Mouse (Mus musculus): ENCODE measurements at regions not wholly inside any gene's neighbourhood (a gene's known extent, or its start where the extent isn't known, plus 50 kb on each side); places are given as distances from the start of the nearest gene placed in this dataset.

DNA sequence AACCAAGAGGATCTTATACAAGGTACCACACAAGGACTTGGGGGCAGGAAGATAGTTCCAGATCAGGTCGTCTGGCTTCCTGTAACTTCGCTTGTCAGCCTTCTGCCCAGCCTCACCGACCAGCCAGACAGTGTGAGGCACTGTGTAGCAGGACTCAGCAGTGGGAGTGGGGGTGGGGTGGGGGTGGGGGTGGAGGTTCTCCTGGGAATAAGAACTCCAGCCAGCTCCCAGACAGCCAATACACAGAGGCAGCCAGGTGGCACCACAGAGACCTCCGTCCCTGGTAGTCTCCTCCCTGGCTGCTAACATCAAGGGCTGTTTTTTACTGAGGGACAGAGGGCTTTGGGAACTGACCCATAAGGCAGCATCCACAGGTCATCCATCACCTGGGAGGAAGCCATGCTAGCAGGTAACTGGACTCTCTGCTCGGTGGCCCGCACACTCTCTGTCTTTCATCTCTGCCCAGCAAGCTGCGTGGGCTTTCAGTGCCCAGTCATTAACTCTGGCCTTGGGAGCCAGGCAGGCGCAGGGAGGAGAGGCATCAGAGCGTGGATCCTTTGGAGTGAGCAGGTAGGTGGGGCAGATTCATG is 60.3 kb upstream of the Wnt4 start:
- WGBS, result 80% methylated on average over 9 of the region's 9 CpGs
- ATAC-seq (ENCODE audit: low FRiP score, low read depth), result no peak
- no peaks in the 10 kb centered on the region for H3K9me3 ChIP-seq
- H3K27ac ChIP-seq (replicated peaks), result no peak overlapping the region
- H3K27me3 ChIP-seq, result no peaks in the 10 kb centered on the region
- H3K36me3 ChIP-seq, result no peaks in the 10 kb centered on the region
- H3K4me1 ChIP-seq (replicated peaks), result no peaks in the 10 kb centered on the region
- H3K4me3 ChIP-seq, result no peak overlapping the region
- no peak overlapping the region for H3K4me2 ChIP-seq
- H3K9ac ChIP-seq, result no peak overlapping the region

DNA sequence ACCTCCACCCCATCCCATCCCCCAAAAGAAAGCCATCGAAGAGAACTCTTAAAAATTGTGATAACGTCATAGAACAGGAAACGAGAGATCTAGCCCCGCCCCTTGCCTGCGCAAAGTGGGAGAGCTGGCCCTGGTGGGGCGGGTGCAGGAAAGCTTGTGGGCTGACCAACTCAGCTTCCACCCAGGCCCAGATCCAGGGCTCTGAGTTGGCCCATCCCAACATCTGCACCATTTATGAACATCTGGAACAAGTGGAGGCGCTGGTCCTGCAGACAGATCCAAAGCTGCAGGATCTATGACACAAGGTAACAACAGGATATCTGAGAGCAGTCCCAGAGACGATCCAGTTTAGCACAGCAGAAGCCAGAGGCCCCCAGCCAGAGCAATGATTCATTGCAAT is 62.7 kb upstream of the Wnt4 start:
- Histone ChIP-seq H3K4me2 (no peak overlapping the region), H3K9ac (no peak overlapping the region), H3K4me1 (replicated peaks) (0 out of 2 replicates have a peak, but pooled peaks cover 3% of the 10 kb centered on the region), H3K9me3 (no peaks in the 10 kb centered on the region), H3K4me3 (no peak overlapping the region), H3K27ac (replicated peaks) (no peak overlapping the region), H3K27me3 (no peaks in the 10 kb centered on the region), H3K36me3 (no peaks in the 10 kb centered on the region)
- ATAC-seq (ENCODE audit: low FRiP score, low read depth), result no peak
- 93% methylated on average over 8 of the region's 8 CpGs for WGBS

DNA sequence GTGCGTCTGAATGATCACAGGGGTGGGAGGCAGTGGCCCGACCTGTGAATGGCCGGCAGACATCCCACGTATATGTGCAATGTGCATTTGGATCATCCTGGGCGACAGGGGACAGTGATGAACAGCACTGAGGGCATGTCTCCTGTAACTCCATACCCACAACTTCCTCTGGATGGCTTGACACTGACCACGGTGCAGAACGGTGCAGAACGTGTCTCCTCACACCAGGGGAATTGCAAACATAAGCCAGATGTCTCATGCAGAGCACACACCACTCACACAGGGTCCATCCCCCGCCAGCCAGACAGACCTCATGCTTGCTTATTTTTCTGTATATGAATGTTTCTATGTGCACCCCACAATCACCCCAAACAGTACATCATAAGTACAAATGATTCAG is 64.4 kb upstream of the Wnt4 start:
- Histone ChIP-seq H3K9ac (no peak overlapping the region), H3K9me3 (no peaks in the 10 kb centered on the region), H3K27me3 (no peaks in the 10 kb centered on the region), H3K27ac (replicated peaks) (no peak overlapping the region), H3K4me1 (replicated peaks) (0 out of 2 replicates have a peak, but pooled peaks cover 3% of the 10 kb centered on the region), H3K36me3 (no peaks in the 10 kb centered on the region), H3K4me3 (no peak overlapping the region), H3K4me2 (no peak overlapping the region)
- WGBS, result 80% methylated on average over 9 of the region's 9 CpGs
- ATAC-seq (ENCODE audit: low FRiP score, low read depth), result no peak

DNA sequence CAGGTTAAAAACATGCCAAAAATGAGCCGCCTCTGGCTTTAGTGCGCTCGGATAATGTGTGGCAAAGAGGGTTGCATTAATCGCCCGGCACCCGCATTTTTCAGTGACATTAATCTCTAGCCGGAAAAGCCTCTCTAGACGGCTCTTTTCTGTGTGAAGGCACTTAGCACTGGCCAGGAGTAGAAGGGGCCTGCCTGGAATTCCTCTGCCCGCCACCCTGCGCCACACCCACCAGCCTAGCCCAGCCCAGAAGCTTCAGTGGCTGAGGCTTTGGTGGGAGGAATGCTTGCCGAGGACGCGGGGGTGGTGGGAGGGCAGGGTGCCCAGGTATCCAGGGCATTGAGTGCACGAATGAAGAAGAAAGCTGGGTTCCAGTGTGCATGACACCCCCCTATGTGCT is 65.2 kb upstream of the Wnt4 start:
- 0 out of 2 replicates have a peak, but pooled peaks cover 3% of the 10 kb centered on the region for H3K4me1 ChIP-seq (replicated peaks)
- no peak overlapping the region for H3K4me3 ChIP-seq
- H3K9me3 ChIP-seq, result no peaks in the 10 kb centered on the region
- H3K4me2 ChIP-seq, result no peak overlapping the region
- no peaks in the 10 kb centered on the region for H3K27me3 ChIP-seq
- 48% methylated on average over 14 of the region's 14 CpGs for WGBS
- H3K36me3 ChIP-seq, result no peaks in the 10 kb centered on the region
- H3K27ac ChIP-seq (replicated peaks), result no peak overlapping the region
- no peak overlapping the region for H3K9ac ChIP-seq
- no peak for ATAC-seq (ENCODE audit: low FRiP score, low read depth)

DNA sequence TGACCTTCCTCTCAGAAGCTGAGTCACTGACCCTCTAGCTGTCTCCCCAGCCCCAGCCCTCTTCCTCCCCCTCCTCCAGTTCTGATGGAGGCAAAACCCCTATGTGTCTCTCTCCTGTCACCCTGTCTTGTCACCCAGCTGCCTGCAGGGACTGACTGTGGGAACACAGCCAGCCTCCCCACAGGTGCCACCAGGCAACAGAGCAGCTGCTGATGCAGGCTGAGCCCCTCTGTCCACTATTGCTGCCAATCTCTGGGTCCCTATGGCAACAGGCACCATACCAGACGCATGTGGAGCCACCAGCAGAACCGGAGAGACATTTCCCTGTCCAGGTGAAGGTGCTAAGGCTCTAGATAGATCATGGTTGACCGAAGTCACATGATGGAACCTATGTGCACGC is 66.0 kb upstream of the Wnt4 start:
- Histone ChIP-seq H3K9ac (no peak overlapping the region), H3K4me1 (replicated peaks) (0 out of 2 replicates have a peak, but pooled peaks cover 3% of the 10 kb centered on the region), H3K36me3 (no peaks in the 10 kb centered on the region), H3K9me3 (no peaks in the 10 kb centered on the region), H3K27ac (replicated peaks) (no peak overlapping the region), H3K27me3 (no peaks in the 10 kb centered on the region), H3K4me2 (no peak overlapping the region), H3K4me3 (no peak overlapping the region)
- peak; percentile 11; the same call in 1 of the 2 replicates for ATAC-seq (ENCODE audit: low FRiP score, low read depth)
- 61% methylated on average over 4 of the region's 4 CpGs for WGBS

DNA sequence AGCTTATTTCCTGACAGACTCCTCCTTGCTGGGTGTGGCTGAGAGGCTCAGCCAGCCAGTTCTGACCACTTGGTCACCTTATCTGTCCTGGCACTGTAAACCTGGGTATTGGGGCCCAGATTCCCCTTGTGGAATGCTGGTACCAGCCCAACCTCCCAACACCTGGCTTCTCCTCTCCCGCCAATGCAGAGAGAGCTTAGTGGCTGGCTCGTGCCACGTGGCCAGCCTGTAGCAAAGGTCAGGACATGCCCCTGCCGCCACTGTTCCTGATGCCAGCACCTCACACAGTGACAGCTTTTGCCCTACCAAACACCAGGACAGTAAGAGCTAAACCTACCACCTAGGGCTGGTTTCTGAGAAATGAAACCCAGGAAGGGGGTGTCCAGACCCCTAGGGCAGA is 66.8 kb upstream of the Wnt4 start:
- Histone ChIP-seq H3K27me3 (no peaks in the 10 kb centered on the region), H3K9ac (no peak overlapping the region), H3K4me2 (no peak overlapping the region), H3K27ac (replicated peaks) (no peak overlapping the region), H3K36me3 (no peaks in the 10 kb centered on the region), H3K9me3 (no peaks in the 10 kb centered on the region), H3K4me1 (replicated peaks) (0 out of 2 replicates have a peak, but pooled peaks cover 3% of the 10 kb centered on the region), H3K4me3 (no peak overlapping the region)
- 83% methylated on average over 4 of the region's 4 CpGs for WGBS
- no peak for ATAC-seq (ENCODE audit: low FRiP score, low read depth)

DNA sequence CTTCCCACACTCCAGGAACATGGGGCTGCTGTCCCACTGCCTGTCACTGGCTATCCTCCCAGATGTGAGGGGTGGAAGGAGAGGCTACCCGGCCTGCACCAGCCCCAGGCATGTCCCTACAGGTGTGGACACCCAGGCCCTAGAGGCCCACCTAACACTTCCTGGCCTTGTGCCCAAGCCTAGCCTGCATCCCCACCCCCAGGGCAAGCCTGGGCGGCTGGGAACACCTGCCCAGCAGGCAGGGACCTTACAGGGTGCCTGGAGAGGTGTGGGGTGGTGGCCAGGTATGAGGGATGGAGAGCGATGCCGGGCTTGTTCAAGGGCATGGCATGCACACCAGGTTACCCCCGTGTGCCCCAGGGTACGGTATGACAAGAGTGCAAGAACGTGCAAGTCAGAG is 76.3 kb upstream of the Wnt4 start:
- no peak overlapping the region for H3K4me3 ChIP-seq
- H3K27ac ChIP-seq (replicated peaks), result no peak overlapping the region
- 83% methylated on average over 7 of the region's 7 CpGs for WGBS
- H3K4me2 ChIP-seq, result no peak overlapping the region
- no peaks in the 10 kb centered on the region for H3K27me3 ChIP-seq
- ATAC-seq (ENCODE audit: low FRiP score, low read depth), result no peak
- no peaks in the 10 kb centered on the region for H3K36me3 ChIP-seq
- H3K4me1 ChIP-seq (replicated peaks), result no peaks in the 10 kb centered on the region
- H3K9ac ChIP-seq, result no peak overlapping the region
- no peaks in the 10 kb centered on the region for H3K9me3 ChIP-seq

DNA sequence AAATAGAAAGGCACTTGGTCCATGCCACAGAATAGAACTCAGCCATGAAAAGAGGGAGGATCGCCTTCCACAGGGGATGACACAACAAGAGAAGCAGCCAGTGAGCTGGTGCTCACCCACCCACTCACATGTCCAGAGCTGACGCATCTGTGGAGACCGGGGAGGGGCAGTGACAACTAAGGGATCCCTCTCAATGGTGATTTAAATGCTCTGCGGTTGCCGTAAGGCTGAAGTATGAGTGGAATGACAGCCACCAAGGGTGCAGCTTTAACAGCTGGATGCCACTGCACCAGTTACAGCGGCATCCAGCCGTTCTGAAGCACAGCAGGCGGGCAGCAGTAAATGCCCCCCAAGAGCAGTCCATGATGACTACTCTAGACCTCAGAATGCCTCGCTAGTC is 76.9 kb upstream of the Wnt4 start:
- H3K4me3 ChIP-seq, result no peak overlapping the region
- H3K9me3 ChIP-seq, result no peaks in the 10 kb centered on the region
- H3K4me1 ChIP-seq (replicated peaks), result no peaks in the 10 kb centered on the region
- H3K4me2 ChIP-seq, result no peak overlapping the region
- no peaks in the 10 kb centered on the region for H3K27me3 ChIP-seq
- H3K36me3 ChIP-seq, result no peaks in the 10 kb centered on the region
- no peak overlapping the region for H3K9ac ChIP-seq
- WGBS, result 49% methylated on average over 9 of the region's 9 CpGs
- ATAC-seq (ENCODE audit: low FRiP score, low read depth), result no peak
- no peak overlapping the region for H3K27ac ChIP-seq (replicated peaks)

DNA sequence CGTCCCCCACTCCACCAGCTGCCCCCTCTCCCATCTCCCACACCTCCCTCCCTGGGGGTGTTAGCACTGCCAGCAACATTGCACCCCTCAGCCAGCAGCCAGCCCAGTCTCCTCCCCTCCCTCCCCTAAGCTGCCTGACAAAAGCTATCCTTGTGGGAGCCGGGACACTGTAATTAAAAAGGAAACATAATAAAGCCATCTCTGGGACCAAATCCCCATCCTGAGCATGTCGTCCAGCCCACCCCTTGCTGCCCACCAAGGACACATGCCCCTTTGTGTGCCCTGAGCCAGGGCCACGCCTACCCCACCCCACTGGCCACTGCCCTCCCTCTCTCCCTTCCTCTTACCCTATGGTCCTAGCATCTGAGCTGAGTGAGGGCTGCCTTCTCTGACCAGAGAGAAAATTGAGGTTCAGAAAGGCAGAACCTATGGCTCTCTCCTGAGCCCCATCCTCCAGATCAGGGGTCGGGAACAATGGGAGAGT is 80.8 kb upstream of the Wnt4 start:
- H3K4me1 ChIP-seq (replicated peaks), result no peaks in the 10 kb centered on the region
- no peak overlapping the region for H3K4me2 ChIP-seq
- no peaks in the 10 kb centered on the region for H3K27me3 ChIP-seq
- no peak overlapping the region for H3K9ac ChIP-seq
- H3K4me3 ChIP-seq, result no peak overlapping the region
- no peak for ATAC-seq (ENCODE audit: low FRiP score, low read depth)
- H3K9me3 ChIP-seq, result no peaks in the 10 kb centered on the region
- H3K27ac ChIP-seq (replicated peaks), result no peak overlapping the region
- no peaks in the 10 kb centered on the region for H3K36me3 ChIP-seq
- WGBS, result 44% methylated on average over 5 of the region's 5 CpGs

DNA sequence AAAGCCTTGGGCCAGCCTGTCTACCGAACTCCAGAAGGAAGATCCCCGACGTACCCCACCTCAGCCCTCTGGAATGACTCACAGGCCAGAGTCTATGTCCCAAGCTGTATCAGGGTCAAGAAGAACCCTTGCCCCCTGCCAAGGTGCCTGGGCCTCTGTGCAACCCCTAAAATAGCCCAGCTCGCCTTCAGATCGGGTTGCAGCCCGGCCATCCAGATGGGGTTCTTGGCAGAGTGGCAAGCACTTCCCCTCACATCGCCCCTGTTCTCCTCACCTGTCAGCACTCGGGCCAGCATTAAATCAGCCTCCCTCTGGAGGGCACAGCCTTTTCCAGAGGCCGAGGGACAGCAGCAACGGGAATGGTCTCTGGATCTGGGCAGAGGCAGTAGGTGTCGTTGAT is 83.2 kb upstream of the Wnt4 start:
- Histone ChIP-seq H3K4me2 (no peak overlapping the region), H3K27me3 (no peaks in the 10 kb centered on the region), H3K9ac (no peak overlapping the region), H3K9me3 (no peaks in the 10 kb centered on the region), H3K4me3 (no peak overlapping the region), H3K27ac (replicated peaks) (no peak overlapping the region), H3K4me1 (replicated peaks) (0 out of 2 replicates have a peak, but pooled peaks cover 4% of the 10 kb centered on the region), H3K36me3 (no peaks in the 10 kb centered on the region)
- no peak for ATAC-seq (ENCODE audit: low FRiP score, low read depth)
- 85% methylated on average over 11 of the region's 11 CpGs for WGBS

DNA sequence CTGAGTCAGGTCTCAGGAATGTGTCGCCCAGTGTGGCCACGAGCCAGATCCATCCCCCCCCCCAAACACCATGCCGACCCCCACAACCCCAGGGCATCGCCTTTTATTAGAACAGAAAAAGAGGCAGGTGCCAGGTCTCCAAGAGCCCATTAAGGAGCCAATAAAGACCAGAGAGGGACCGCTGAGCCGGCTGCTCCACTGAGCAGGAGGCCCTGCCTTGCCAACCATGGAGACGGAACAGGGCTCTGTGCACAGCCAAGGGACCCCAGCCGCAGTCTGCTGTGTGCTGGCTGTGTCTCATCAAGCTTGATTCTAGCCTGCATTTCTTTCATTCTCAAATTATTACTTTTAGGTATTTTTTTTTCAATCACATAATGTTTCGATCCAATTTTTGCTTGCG is 86.7 kb upstream of the Wnt4 start:
- H3K9ac ChIP-seq, result no peak overlapping the region
- 59% methylated on average over 10 of the region's 10 CpGs for WGBS
- H3K4me3 ChIP-seq, result no peak overlapping the region
- no peaks in the 10 kb centered on the region for H3K9me3 ChIP-seq
- H3K27ac ChIP-seq (replicated peaks), result no peak overlapping the region
- H3K4me1 ChIP-seq (replicated peaks), result 0 out of 2 replicates have a peak, but pooled peaks cover 4% of the 10 kb centered on the region
- no peak overlapping the region for H3K4me2 ChIP-seq
- no peak for ATAC-seq (ENCODE audit: low FRiP score, low read depth)
- no peaks in the 10 kb centered on the region for H3K27me3 ChIP-seq
- H3K36me3 ChIP-seq, result no peaks in the 10 kb centered on the region

DNA sequence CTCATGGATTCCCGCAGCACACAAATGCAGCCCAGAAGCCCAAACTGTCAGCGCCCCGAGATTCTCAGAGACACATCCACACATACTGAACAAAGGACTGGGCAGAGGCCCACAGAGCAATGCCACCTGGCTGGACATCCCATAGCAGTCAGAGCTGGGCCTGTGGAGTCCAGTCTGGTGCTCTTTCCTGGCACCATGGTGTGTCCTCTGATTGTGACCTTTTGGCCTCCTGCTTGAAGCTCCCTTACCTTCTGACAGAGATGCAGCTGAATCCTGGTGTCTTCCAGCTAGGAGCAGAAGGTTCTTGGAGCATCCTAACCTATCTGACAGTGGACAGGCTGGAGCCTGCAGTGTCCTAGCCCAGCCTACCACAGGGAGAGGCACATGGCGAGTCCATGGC is 87.5 kb upstream of the Wnt4 start:
- Histone ChIP-seq H3K4me3 (no peak overlapping the region), H3K9me3 (no peaks in the 10 kb centered on the region), H3K9ac (no peak overlapping the region), H3K4me2 (no peak overlapping the region), H3K27me3 (no peaks in the 10 kb centered on the region), H3K36me3 (no peaks in the 10 kb centered on the region), H3K4me1 (replicated peaks) (peaks cover 4% of the 10 kb centered on the region; the same call in 1 of the 2 replicates), H3K27ac (replicated peaks) (no peak overlapping the region)
- ATAC-seq (ENCODE audit: low FRiP score, low read depth), result no peak
- WGBS, result 93% methylated on average over 4 of the region's 4 CpGs

DNA sequence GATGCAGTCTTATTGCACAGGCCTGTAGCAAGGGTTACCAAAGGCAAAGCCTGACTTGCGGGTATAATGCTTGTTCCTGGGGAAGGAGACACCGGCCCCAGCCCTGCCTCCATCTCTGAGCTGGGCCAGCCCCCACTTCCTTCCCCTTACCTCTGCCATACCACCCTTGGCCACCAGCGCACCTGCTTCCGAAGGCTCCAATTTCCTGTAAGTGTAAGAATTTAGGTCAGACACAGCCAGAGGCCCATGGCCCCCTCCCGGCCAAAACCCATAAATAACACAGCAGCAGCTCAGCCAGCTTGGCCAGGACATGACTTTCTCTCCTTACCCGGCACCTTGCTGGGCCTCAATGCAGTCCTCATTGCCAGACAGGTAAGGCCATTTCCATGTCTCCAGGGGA is 88.2 kb upstream of the Wnt4 start:
- 67% methylated on average over 6 of the region's 6 CpGs for WGBS
- no peak for ATAC-seq (ENCODE audit: low FRiP score, low read depth)

More for the DNA sequence above, 88.2 kb upstream of the Wnt4 start:
- peaks cover 11% of the 10 kb centered on the region for H3K4me1 ChIP-seq (replicated peaks)
- no peaks in the 10 kb centered on the region for H3K27me3 ChIP-seq
- H3K4me2 ChIP-seq, result no peak overlapping the region
- no peaks in the 10 kb centered on the region for H3K9me3 ChIP-seq
- no peak overlapping the region for H3K4me3 ChIP-seq
- no peak overlapping the region for H3K9ac ChIP-seq
- no peaks in the 10 kb centered on the region for H3K36me3 ChIP-seq
- H3K27ac ChIP-seq (replicated peaks), result no peak overlapping the region
